Mouse (Mus musculus) cerebral cortex, adult 2 months (tissue): ENCODE measurements around the gene Tmod1.

Experiments used
- WGBS: fragments of 180-500 bp; shearing (Covaris S2); methylation state at CpG from one replicate; pipeline ENCODE4 v1.1.7; 2018; 5-methylcytosine and 5-hydroxymethylcytosine counted together

Tmod1 gene

GRCm38 (mm10) chr4:46053323-46054107 is 14.8 kb downstream of the Tmod1 start:
- 74% methylated on average over 9 of the region's 9 CpGs for WGBS

GRCm38 (mm10) chr4:46056163-46056562 is 17.4 kb downstream of the Tmod1 start:
- whole genome bisulfite sequencing: 66% methylated on average over 5 of the region's 5 CpGs

- 52% methylated on average over 12 of the region's 12 CpGs for WGBS
These were observed 22.7 kb downstream of the Tmod1 start for GRCm38 (mm10) chr4:46061259-46061962.

GRCm38 (mm10) chr4:46063841-46064240 is 25.1 kb downstream of the Tmod1 start:
- WGBS: 77% methylated on average over 4 of the region's 4 CpGs

GRCm38 (mm10) chr4:46064263-46064662 is 25.5 kb downstream of the Tmod1 start:
- 77% methylated on average over 8 of the region's 8 CpGs for WGBS

GRCm38 (mm10) chr4:46064961-46065360 is 26.2 kb downstream of the Tmod1 start:
- WGBS: 50% methylated on average over 3 of the region's 3 CpGs

GRCm38 (mm10) chr4:46065695-46066340 is 27.1 kb downstream of the Tmod1 start:
- WGBS: 43% methylated on average over 8 of the region's 8 CpGs

- WGBS: 54% methylated on average over 3 of the region's 3 CpGs
These were observed 29.3 kb downstream of the Tmod1 start for GRCm38 (mm10) chr4:46068060-46068459.

- 40% methylated on average over 1 of the region's 1 CpGs for WGBS
These were observed 29.8 kb downstream of the Tmod1 start for GRCm38 (mm10) chr4:46068573-46068972.

- WGBS: 64% methylated on average over 6 of the region's 6 CpGs
These were observed 31.2 kb downstream of the Tmod1 start for GRCm38 (mm10) chr4:46069851-46070482.

GRCm38 (mm10) chr4:46072631-46073030 is 33.9 kb downstream of the Tmod1 start:
- WGBS: 78% methylated on average over 6 of the region's 6 CpGs

- WGBS: 32% methylated on average over 4 of the region's 4 CpGs
These were observed 35.0 kb downstream of the Tmod1 start for GRCm38 (mm10) chr4:46073736-46074135.

- WGBS: 93% methylated on average over 3 of the region's 3 CpGs
These were observed 36.9 kb downstream of the Tmod1 start for GRCm38 (mm10) chr4:46075664-46076063.

- 50% methylated on average over 2 of the region's 2 CpGs for WGBS
These were observed 38.2 kb downstream of the Tmod1 start for GRCm38 (mm10) chr4:46076892-46077291.

- WGBS: 85% methylated on average over 4 of the region's 4 CpGs
These were observed 41.5 kb downstream of the Tmod1 start for GRCm38 (mm10) chr4:46080261-46080660.

GRCm38 (mm10) chr4:46082555-46082954 is 43.8 kb downstream of the Tmod1 start:
- WGBS: 78% methylated on average over 11 of the region's 11 CpGs

GRCm38 (mm10) chr4:46084416-46085172 is 45.9 kb downstream of the Tmod1 start:
- 58% methylated on average over 9 of the region's 9 CpGs for WGBS

GRCm38 (mm10) chr4:46085223-46085811 is 46.6 kb downstream of the Tmod1 start:
- 59% methylated on average over 9 of the region's 9 CpGs for WGBS

- 26% methylated on average over 18 of the region's 18 CpGs for whole genome bisulfite sequencing
These were observed 48.1 kb downstream of the Tmod1 start for GRCm38 (mm10) chr4:46086718-46087426.

- 32% methylated on average over 7 of the region's 7 CpGs for WGBS
These were observed 48.7 kb downstream of the Tmod1 start for GRCm38 (mm10) chr4:46087427-46087771.
